Mouse (Mus musculus) cerebellum, adult 9-10 months (tissue): ENCODE data around the gene Fbxl21.

Experiments used
- DNase-seq: peaks from one replicate; pipeline ENCODE4 v3.0.0; 2022

Fbxl21 gene

DNA sequence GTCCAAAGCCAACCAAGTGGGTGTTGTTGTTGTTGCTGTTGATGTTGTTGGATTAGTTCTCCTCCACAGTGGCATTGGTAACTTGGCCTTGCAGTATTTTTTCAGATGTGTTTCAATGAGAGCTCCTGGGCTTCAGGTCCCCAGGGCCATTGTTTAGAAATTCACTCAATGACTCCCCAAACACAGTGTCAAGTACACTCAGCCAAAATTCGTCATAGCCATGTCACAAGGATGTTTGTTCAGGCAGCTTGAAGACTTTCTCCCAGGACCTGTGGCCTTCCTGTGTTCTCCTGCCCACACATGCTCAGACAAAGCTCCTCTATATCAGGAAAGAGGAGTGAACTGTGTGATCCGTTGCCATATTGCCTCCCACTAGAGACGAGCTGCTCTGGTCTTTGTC is 63.8 kb downstream of the Fbxl21 start:
- DNase-seq, result no peak
